Mouse (Mus musculus) myocyte (in vitro differentiated cells): Measurements from ENCODE around the gene Als2.

Source experiments
- MYOG ChIP-seq, 3 experiments: IDR thresholded peaks; one replicate each; pipeline ENCODE4 v1.6.1; 2011; ENCODE audit warnings: control low read depth in 2 of 3, low read depth in 2 of 3, mild to moderate bottlenecking in 2 of 3; ENCODE audit not compliant: insufficient read length in 2 of 3, control insufficient read depth in 1 of 3, insufficient read depth in 1 of 3
- POLR2A ChIP-seq: IDR thresholded peaks from one replicate; pipeline ENCODE4 v1.6.1; 2011; ENCODE audit warnings: low read depth, mild to moderate bottlenecking, control low read depth, moderate library complexity; ENCODE audit not compliant: insufficient read length
- POLR2AphosphoS2 ChIP-seq: IDR thresholded peaks from one replicate; pipeline ENCODE4 v1.6.1; 2011; ENCODE audit warnings: low read depth, control low read depth; ENCODE audit not compliant: insufficient read length
- SRF ChIP-seq: IDR thresholded peaks from one replicate; pipeline ENCODE4 v1.6.1; 2011; ENCODE audit warnings: low read depth; ENCODE audit not compliant: control insufficient read depth, insufficient read length
- USF1 ChIP-seq: IDR thresholded peaks from one replicate; pipeline ENCODE4 v1.6.1; 2011; ENCODE audit warnings: low read depth, mild to moderate bottlenecking, control low read depth, moderate library complexity

- no peak for TF ChIP-seq POLR2A
- no peak for TF ChIP-seq POLR2AphosphoS2
- no peak for TF ChIP-seq SRF
- TF ChIP-seq MYOG (IDR thresholded peaks at IDR 0.05; ENCODE audit: control insufficient read depth in 1 of 3, insufficient read depth in 1 of 3, insufficient read length in 2 of 3, low read depth in 2 of 3) = no peak
- TF ChIP-seq USF1 = no peak
These were observed 49.2 kb downstream of the Als2 start for GRCm38 (mm10) chr1:59187786-59188185.
